Mouse (Mus musculus): Measurements from ENCODE around the gene Pde1a.

- TF ChIP-seq POLR2A (IDR thresholded peaks at IDR 0.05; ENCODE audit: low read depth, low read length), result no peak
- no peak for TF ChIP-seq CTCF (IDR thresholded peaks at IDR 0.05; ENCODE audit: extremely low read depth, insufficient read length, insufficient replicate concordance, low read depth, low read length)
Measured at GRCm38 (mm10) chr2:79815708-79816484, 313.4 kb downstream of the Pde1a start.
